Mouse (Mus musculus) ovary, postnatal 14 days (tissue): ENCODE results near the gene Mark3.

Experiments
- DNase-seq: peaks from one replicate; pipeline ENCODE4 v3.0.0; 2022; ENCODE audit warnings: low spot score

The Mark3 gene

GRCm38 (mm10) chr12:111675797-111676580 is 101.7 kb downstream of the Mark3 start:
- no peak for DNase-seq

DNA sequence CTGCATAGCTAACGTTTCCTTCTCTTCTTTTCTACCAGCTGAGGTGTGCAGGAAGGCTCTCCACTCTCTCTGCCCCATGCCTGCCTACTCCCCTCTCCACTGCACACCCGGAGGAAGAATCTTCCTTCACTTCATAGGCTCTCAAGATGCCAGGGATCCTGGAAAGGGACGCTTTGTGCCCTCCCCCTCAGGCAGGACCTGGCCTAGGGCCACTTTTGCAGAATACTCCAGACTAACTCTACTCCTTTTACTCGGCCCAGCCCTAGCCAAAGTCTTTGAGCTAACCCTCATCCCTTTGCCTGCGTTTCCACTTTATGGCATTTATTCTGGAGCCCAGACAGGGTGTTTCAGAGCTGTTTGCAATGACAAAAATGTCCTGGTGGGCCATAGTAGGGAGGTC is 103.1 kb downstream of the Mark3 start:
- DNase-seq, result no peak

- DNase-seq, result peak; percentile 88
Measured at GRCm38 (mm10) chr12:111677882-111678669, 103.8 kb downstream of the Mark3 start, which contains the start of gene Trmt61a. TSS of gene Trmt61a (plus strand) at chr12:111678105.

DNA sequence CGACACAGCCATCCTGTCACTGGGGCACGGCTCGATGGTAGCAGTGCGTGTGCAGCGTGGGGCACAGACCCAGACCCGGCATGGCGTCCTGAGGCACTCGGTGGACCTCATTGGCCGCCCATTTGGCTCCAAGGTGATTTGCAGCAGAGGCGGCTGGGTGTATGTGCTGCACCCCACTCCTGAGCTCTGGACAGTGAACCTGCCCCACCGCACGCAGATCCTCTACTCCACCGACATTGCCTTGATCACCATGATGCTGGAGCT is 104.3 kb downstream of the Mark3 start:
- DNase-seq, result no peak

GRCm38 (mm10) chr12:111678997-111679396 is 104.7 kb downstream of the Mark3 start:
- DNase-seq, result no peak

- DNase-seq, result no peak
Measured at GRCm38 (mm10) chr12:111680661-111681060, 106.3 kb downstream of the Mark3 start.

- DNase-seq, result no peak
Measured at GRCm38 (mm10) chr12:111681305-111681704, 107.0 kb downstream of the Mark3 start.

GRCm38 (mm10) chr12:111682003-111682402 is 107.7 kb downstream of the Mark3 start:
- no peak for DNase-seq

DNA sequence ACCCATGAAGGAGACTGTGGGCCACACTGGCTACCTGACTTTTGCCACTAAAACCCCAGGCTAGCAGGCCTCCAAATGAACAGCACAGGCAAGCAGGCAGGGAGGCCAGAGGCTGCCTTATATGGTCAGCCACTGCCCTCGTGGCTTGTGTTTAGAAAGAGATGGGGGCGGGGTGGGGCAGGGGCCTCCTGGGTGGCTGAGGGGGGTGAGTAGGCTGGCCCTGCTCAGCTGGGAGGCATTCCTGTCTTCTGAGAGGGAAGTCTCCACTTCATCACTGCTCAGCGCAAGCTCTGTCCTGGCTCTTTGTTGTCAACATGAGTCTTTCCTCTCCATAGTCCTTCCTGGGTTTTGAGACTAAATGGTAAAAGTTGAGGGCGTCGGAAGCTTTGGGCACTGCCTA is 108.5 kb downstream of the Mark3 start:
- DNase-seq, result no peak

DNA sequence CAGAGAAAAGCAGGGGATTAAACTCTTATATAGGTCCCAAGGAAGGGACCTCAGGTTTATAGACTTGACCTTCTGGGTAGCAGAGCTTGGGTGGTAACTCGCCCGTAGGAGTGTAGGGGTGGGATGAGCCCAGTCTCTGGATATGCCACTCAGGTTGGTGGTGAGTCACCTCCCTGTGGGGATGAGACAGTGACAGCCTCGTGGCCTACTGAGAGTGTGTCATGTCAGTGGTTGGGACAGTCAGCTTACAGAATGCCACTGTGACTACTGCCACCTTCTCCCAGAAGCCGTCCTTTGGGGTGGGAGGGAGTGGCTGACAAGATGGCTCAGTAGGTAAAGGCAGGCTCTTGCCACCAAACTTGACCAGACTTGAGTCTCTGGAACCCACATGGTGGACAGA is 112.1 kb downstream of the Mark3 start:
- no peak for DNase-seq

DNA sequence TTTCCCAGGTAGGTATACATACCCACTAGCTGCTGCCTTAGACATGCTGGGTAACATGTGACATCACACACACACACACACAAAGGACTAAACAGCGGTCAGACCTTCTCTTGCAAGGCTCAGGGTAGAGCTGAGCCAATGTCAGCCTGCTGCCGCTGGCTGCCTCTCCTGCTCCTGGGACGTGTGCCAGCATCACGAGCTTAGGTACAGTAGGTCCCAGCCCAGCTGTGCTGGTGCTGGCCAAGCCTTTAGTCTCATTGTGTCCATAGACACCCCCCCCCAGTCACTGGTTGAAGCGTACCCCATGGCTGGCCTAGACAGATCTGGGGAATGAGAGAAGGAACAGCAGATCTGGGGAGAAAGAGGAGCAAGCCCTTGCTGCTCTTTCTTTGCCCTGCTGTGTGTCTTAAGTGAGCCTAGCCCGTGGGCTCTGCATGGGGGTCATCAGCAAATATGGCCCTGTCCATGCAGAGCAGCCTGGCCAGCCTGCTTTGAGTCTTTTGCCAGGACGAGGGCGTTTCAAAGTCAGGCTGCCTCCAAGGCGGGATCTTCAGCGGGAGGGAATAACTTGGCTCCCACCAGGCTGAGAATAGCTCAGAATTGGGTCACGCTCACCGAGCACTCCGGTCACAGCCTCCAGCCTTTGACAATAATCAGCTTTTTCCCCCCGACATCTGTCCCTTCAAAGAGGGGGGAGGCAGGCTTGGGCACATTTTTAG is 113.2 kb downstream of the Mark3 start:
- DNase-seq, result peak; percentile 64

DNA sequence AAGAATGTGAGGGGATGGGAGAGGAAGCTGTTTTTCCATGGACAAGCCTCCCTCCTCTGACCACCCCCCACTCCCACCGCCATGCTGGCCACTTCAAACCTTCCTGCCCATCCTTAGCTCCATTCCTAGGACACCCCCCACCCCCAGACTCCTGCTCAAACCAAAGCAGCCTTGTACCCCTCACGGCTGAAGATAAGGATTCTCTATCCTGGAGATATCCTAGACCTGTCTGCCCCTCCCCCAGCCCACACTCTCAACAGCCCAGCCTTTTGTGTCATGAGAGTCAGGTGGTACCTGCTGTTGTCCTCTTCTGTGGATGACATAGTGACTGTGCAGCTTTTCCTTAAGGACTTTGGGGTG is 113.7 kb downstream of the Mark3 start:
- no peak for DNase-seq

- DNase-seq, result no peak
Measured at GRCm38 (mm10) chr12:111689426-111689825, 115.1 kb downstream of the Mark3 start.

DNA sequence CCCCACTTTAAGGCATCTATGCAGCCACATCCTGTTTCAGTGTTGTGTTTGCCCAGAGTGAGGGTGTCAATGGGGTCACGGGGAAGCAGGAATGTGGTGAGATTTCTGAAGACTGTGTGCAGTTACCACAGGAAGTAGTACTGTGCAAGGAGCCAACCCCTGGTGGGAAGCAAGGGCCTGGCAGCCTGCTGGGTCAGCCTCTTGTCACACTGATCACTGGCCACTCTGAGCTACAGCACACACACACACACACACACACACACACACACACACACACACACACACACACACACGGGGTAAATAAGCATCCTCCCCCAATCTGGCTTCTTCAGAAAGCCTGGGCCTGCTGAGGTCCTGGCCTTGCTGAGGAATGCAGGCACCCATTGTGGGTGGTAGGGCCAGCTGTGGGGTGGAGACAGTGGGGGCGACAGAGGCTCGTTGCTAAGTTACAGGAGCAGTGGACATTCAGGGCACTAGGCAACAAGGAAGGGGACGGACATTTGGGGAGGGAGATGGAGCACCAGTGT is 117.1 kb downstream of the Mark3 start:
- no peak for DNase-seq

DNA sequence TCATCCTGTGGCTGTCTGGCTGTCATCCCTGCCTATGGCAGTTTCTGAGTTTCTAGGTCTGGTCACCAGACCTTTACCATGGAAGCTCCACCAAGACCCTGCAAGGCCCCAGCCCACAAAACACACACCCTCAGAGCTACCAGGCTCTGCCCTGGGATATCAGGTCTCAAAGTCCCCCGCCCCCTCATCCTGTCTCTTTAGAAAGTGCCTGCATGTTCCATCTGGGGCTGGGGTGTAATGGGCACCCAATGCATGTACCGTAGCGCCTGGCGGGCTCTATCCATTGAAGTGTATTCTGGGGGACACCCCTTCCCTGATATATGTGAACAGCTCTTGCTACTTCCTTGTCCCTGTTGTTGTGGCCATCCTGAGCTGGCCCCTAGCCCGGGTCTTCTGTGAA is 118.6 kb downstream of the Mark3 start:
- DNase-seq, result no peak

DNA sequence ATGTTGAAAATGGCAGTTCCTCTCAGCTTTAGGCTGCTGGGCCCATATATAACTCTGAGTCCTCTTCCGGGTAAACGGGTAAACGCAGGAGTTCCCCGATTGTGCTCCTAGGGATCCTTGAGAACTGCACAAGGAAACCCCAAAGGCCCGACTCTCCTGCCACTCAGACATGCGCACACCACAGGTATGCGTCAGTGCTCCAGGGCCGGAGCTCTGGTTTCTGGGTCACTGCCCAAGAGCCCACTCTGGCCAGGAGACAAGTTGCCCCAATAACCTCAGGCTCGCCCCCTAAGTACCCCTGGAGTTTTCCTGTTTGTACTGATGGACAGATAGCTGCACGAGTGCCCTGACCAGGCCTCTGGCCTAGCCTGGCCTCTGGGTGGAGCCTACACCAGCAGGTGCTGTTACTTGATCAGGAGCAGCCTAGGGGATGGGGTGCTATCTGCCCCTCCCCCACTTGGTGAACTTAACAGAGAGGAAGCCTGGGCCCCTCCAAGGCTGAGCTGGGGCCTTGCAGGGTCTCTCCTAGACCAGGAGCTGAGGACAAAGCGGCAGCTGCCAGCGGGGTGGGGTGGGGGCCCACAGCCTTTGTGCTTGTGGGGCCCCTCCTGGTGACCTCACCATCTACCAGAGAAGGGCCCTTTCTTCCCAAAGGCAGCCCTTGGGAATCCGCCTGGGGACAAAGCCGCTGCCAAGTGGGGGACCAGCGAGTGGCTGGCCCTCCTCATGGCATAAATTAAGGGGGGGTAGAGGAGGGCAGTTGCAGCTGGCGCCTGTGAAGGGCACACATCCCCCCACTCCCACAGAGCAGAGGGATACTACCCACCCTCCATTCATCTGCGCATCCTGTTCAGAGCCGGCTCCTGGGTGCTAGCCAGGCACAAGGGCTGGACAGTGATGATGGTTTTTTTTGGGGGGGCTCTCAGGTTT is 119.3 kb downstream of the Mark3 start:
- no peak for DNase-seq

DNA sequence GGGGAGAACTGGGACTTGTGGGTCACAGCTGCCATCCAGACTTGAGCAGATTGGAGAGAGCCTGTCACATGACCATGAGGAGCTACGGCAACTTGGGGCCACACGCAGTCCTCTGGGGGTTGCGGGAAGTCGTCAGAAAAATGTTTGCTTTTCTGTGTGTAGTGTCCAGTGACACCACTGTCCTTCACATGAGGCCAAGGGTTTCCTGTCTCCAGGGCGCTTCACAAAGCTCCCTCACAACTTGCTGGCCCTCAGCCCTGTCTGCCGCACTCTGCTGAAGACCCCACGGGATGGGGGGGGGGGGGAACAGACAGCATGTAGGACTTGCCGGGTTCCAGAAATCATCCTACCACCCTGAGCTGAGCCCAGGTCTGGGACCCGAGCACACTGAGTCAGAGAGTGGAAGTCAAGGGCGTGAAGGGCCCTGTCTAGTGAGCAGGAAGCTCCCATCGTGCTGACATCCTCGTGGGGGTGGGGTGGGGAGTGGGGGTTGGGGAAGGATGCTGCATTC is 120.0 kb downstream of the Mark3 start:
- no peak for DNase-seq

- DNase-seq, result no peak
Measured at GRCm38 (mm10) chr12:111694880-111695804, 120.8 kb downstream of the Mark3 start.

DNA sequence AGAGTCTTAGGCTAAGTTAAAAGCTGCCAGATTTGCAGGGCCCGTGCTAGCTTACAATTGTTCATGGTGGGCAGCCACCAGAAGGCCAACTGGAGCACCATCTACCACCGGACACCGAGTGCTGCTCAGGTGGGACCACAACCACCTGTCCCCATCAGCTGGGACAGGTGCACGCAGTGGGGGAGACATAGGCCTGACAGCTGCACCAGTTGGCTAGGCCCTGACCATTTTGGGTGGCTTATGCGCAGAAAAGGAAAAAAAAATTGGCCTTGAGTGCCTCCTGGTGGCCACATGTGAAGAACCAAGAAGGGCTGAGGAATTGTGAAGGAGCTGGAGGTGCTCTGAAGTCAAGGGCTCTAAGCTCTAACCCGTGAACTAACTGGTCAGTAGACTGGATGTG is 121.9 kb downstream of the Mark3 start:
- DNase-seq, result peak; percentile 68

- no peak for DNase-seq
Measured at GRCm38 (mm10) chr12:111697708-111698107, 123.4 kb downstream of the Mark3 start.
